Mouse (Mus musculus): ENCODE measurements at regions not wholly inside any gene's neighbourhood (a gene's known extent, or its start where the extent isn't known, plus 50 kb on each side); places are given as distances from the start of the nearest gene placed in this dataset.

DNA sequence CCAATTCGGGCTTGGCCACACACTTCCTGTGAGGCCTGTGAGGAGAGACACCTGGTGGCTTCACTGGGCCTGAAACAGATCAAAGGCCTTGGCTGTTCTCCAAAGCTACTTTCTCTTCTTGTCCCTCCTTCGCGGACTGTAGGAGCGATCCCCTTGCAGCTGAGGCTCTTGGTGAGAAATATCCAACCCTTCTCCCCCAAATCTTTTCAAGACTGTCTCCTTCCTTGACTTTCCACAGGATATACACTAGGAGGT, 86.2 kb upstream of the Lhx1 start:
- Histone ChIP-seq H3K4me1 (ENCODE audit: insufficient read depth, low read length) (no peaks in the 10 kb centered on the region), H3K27ac (ENCODE audit: low read depth, low read length) (no peak overlapping the region), H3K4me3 (ENCODE audit: low read depth, low read length) (no peak overlapping the region), H3K9me3 (ENCODE audit: low read length) (no peaks in the 10 kb centered on the region), H3K27me3 (ENCODE audit: insufficient read depth, low read length) (no peaks in the 10 kb centered on the region), H3K36me3 (ENCODE audit: insufficient read depth, low read length) (no peaks in the 10 kb centered on the region), H3K9ac (replicated peaks; ENCODE audit: low read length, poor library complexity, severe bottlenecking) (no peak overlapping the region), H3K4me2 (ENCODE audit: low read depth, low read length, poor library complexity, severe bottlenecking) (no peak overlapping the region)
- DNase-seq (ENCODE audit: low spot score) = no peak
- peak; percentile 14; the same call in 1 of the 2 replicates for TF ChIP-seq CTCF (IDR thresholded peaks at IDR 0.05)
- 62% methylated on average over 4 of the region's 4 CpGs for whole genome bisulfite sequencing
- no peak for ATAC-seq (ENCODE audit: low FRiP score)

DNA sequence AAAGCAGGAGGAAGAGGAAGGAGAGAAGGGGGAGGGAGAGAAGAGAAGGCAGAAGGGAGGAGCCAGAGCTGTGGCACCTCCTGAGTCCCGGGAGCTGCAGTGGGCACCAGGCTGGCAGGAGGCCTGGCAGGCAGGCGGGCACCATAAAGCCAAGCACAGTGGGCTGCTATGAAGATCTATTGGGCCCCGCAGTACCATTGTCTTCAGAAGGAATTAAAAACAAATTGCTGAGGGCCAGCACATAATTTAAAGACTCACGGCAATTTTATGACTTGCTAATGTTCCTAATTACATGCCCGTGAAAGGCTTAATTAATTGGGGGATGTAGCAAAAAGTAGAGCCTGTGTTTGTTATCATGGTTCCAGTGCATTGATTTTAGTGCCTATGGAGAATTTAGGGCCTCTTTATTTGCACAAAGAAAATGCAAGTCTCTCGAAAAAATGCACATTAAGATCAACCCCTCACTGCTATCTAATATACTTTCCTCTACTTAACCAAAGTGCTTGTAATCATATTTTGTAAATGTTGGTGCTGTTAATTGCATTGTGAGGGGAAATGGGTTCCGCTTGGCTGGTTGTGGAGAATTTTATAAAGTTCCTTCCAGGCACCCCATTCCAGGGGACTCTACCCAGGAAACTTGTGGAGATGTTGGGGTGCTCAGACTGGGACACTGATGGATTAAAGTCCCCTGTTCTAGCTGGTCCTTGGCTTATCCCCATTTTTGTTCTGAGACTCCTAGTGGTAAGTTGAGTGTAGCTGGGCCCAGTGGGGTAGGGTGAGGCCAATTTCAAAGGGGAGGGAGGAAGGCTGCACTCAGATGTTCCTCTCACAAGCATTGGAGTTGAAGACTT, 85.7 kb upstream of the Lhx1 start:
- 59% methylated on average over 7 of the region's 7 CpGs for WGBS
- Histone ChIP-seq H3K9me3 (ENCODE audit: low read length) (no peaks in the 10 kb centered on the region), H3K4me3 (ENCODE audit: low read depth, low read length) (no peak overlapping the region), H3K4me1 (ENCODE audit: insufficient read depth, low read length) (no peaks in the 10 kb centered on the region), H3K9ac (replicated peaks; ENCODE audit: low read length, poor library complexity, severe bottlenecking) (no peak overlapping the region), H3K27me3 (ENCODE audit: insufficient read depth, low read length) (no peaks in the 10 kb centered on the region; the same call in 1 of the 2 replicates), H3K27ac (ENCODE audit: low read depth, low read length) (no peak overlapping the region), H3K4me2 (ENCODE audit: low read depth, low read length, poor library complexity, severe bottlenecking) (no peak overlapping the region), H3K36me3 (ENCODE audit: insufficient read depth, low read length) (no peaks in the 10 kb centered on the region)
- no peak for ATAC-seq (ENCODE audit: low FRiP score)
- no peak for TF ChIP-seq CTCF (IDR thresholded peaks at IDR 0.05)
- DNase-seq (ENCODE audit: low spot score) = no peak

DNA sequence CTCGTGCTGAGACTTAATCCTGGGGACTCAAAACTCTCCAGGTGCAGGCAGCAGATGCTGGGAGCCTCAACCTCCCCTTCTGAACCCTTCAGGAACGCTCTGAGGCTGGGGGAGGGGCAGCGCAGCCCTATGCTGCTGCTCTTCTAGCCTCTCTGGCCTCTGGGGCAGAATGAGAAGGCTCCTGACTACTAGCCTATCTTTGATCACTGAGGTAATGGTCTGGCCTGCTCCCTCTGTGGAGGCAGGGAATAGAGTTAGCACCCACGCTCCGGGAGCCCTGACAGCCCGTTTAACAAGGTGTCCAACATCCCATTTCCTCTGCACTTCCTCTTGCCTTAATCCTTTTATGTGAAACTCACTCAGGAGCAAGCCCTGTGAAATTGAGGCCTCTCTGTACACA, 79.4 kb upstream of the Lhx1 start:
- no peak overlapping the region for H3K4me3 ChIP-seq (ENCODE audit: low read depth, low read length)
- no peak overlapping the region for H3K9ac ChIP-seq (replicated peaks; ENCODE audit: low read length, poor library complexity, severe bottlenecking)
- no peaks in the 10 kb centered on the region for H3K4me1 ChIP-seq (ENCODE audit: insufficient read depth, low read length)
- no peak overlapping the region for H3K27ac ChIP-seq (ENCODE audit: low read depth, low read length)
- H3K27me3 ChIP-seq (ENCODE audit: insufficient read depth, low read length) = no peaks in the 10 kb centered on the region; the same call in 1 of the 2 replicates
- ATAC-seq (ENCODE audit: low FRiP score) (no peak), DNase-seq (ENCODE audit: low spot score) (no peak)
- WGBS = 9% methylated on average over 6 of the region's 6 CpGs
- H3K4me2 ChIP-seq (ENCODE audit: low read depth, low read length, poor library complexity, severe bottlenecking) = no peak overlapping the region
- no peaks in the 10 kb centered on the region for H3K36me3 ChIP-seq (ENCODE audit: insufficient read depth, low read length)
- no peak for TF ChIP-seq CTCF (IDR thresholded peaks at IDR 0.05)
- no peaks in the 10 kb centered on the region for H3K9me3 ChIP-seq (ENCODE audit: low read length)

DNA sequence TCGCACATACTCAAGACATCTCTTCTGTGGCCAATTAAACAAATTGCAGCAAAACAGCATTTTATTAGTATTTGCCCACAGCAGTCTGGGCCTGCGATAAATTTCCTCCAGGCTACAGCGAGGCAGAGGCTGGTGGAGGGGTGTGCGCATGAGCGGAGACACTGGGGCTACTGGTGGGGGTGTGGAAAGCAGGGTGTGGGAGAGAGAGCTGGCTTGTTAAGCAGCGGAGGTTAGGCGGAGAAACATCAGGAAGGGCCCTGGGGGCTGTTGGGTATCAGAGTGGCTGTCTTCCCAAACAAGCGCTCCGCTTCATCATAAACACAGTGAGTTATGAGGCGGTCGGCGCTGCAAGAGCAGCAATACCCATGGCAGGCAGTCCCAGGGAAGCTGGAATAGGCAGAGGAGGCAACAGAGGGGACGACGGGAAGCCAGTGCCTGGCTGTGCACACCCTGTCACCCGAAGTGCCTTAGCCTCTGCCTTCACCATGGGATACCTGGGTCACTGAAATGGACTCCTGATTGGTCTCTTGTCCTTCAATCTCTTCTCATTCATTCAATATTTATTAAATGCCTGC, 74.0 kb upstream of the Lhx1 start:
- Histone ChIP-seq H3K9ac (replicated peaks; ENCODE audit: low read length, poor library complexity, severe bottlenecking) (no peak overlapping the region), H3K4me1 (ENCODE audit: insufficient read depth, low read length) (no peaks in the 10 kb centered on the region), H3K36me3 (ENCODE audit: insufficient read depth, low read length) (no peaks in the 10 kb centered on the region), H3K9me3 (ENCODE audit: low read length) (no peaks in the 10 kb centered on the region), H3K27me3 (ENCODE audit: insufficient read depth, low read length) (peaks cover 3% of the 10 kb centered on the region; the same call in 1 of the 2 replicates), H3K4me2 (ENCODE audit: low read depth, low read length, poor library complexity, severe bottlenecking) (peak overlapping the region; percentile 28; the same call in 1 of the 2 replicates), H3K27ac (ENCODE audit: low read depth, low read length) (no peak overlapping the region), H3K4me3 (ENCODE audit: low read depth, low read length) (peak overlapping the region; percentile 2; the same call in 1 of the 2 replicates)
- DNase-seq (ENCODE audit: low spot score) (peak; percentile 51), ATAC-seq (ENCODE audit: low FRiP score) (no peak; the same call in 1 of the 2 replicates)
- 35% methylated on average over 15 of the region's 15 CpGs for WGBS
- TF ChIP-seq CTCF (IDR thresholded peaks at IDR 0.05) = no peak

DNA sequence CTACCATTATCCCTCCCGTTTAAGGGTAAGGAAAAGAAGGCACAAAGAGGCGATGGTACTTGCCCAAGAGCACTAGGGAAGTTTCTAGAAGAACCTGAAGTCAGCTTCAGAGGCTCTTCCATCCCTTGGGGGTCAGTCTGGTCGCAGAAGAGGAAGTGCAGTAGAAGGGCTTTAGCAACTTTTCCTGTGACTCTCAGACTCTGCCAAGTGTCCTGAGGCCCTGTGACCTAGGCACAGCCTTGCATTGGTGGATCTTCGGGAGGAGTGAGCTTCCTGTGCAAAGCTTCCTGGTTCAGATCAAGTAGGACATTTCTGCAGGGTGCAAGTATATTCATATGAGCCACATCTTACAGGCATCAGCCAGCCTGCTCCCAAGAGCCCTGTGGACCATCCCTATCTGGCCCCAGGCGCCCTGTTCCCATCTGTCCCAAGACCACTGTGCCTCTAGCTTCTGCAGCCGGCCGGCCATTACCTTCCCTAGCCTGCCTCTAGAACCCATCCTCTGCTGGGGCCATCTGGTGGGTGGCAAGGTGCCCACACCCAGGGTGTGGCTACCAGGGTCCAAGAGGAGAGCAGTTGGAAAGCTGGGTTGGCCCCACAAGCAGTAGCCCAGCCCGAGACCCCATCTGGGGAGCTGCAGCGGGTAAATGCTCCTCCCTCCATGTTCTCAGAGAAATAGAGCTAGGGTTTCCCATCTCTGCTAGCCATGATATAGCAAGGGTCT, 72.4 kb upstream of the Lhx1 start:
- H3K9me3 ChIP-seq (ENCODE audit: low read length) = no peaks in the 10 kb centered on the region
- no peak overlapping the region for H3K4me2 ChIP-seq (ENCODE audit: low read depth, low read length, poor library complexity, severe bottlenecking)
- peaks cover 3% of the 10 kb centered on the region; the same call in 1 of the 2 replicates for H3K27me3 ChIP-seq (ENCODE audit: insufficient read depth, low read length)
- H3K4me1 ChIP-seq (ENCODE audit: insufficient read depth, low read length) = no peaks in the 10 kb centered on the region
- no peak for ATAC-seq (ENCODE audit: low FRiP score)
- no peak overlapping the region for H3K27ac ChIP-seq (ENCODE audit: low read depth, low read length)
- no peaks in the 10 kb centered on the region for H3K36me3 ChIP-seq (ENCODE audit: insufficient read depth, low read length)
- WGBS = 90% methylated on average over 9 of the region's 9 CpGs
- peak; percentile 35 for DNase-seq (ENCODE audit: low spot score)
- H3K9ac ChIP-seq (replicated peaks; ENCODE audit: low read length, poor library complexity, severe bottlenecking) = no peak overlapping the region
- H3K4me3 ChIP-seq (ENCODE audit: low read depth, low read length) = no peak overlapping the region
- no peak for TF ChIP-seq CTCF (IDR thresholded peaks at IDR 0.05)
